Mouse (Mus musculus) ES-Bruce4 (cell line): ENCODE data around the gene Grm1. TPM values are rescaled to one million over a fixed set of nuclear protein-coding genes. Genes with fewer than 3 reads are reported as not detected.

Source experiments
- H3K27ac ChIP-seq: 2 replicates; pipeline ENCODE4 v1.5.1; 2012; ENCODE audit warnings: low read length, inconsistent platforms; ENCODE audit not compliant: insufficient read depth
- H3K27me3 ChIP-seq: 2 replicates; pipeline ENCODE4 v1.6.1; 2012; ENCODE audit warnings: mild to moderate bottlenecking, low read length, inconsistent platforms; ENCODE audit not compliant: control insufficient read depth, poor library complexity, insufficient read depth, severe bottlenecking
- H3K36me3 ChIP-seq: 2 replicates; pipeline ENCODE4 v1.6.1; 2012; ENCODE audit warnings: inconsistent platforms, mild to moderate bottlenecking, low read length, moderate library complexity; ENCODE audit not compliant: control insufficient read depth, poor library complexity, insufficient read depth, severe bottlenecking
- H3K4me1 ChIP-seq: one replicate; pipeline ENCODE4 v1.8.1; 2011; ENCODE audit warnings: low read length; ENCODE audit not compliant: control insufficient read depth, insufficient read depth
- H3K4me3 ChIP-seq: 2 replicates; pipeline ENCODE4 v1.5.1; 2011; ENCODE audit warnings: low read depth, mild to moderate bottlenecking, low read length
- H3K9ac ChIP-seq: 2 replicates; pipeline ENCODE4 v1.6.1; 2012; ENCODE audit warnings: low read depth, mild to moderate bottlenecking, inconsistent platforms; ENCODE audit not compliant: poor library complexity, severe bottlenecking
- H3K9me3 ChIP-seq: replicated peaks from 2 replicates; pipeline ENCODE4 v1.6.1; 2012; ENCODE audit warnings: mild to moderate bottlenecking, low read length, inconsistent platforms; ENCODE audit not compliant: control insufficient read depth, poor library complexity, insufficient read depth, severe bottlenecking
- CTCF ChIP-seq: IDR thresholded peaks from one replicate; pipeline ENCODE4 v1.8.1; 2011; ENCODE audit warnings: low read depth, low read length
- EP300 ChIP-seq: IDR thresholded peaks from 2 replicates; pipeline ENCODE4 v1.6.1; 2011; ENCODE audit warnings: low read depth, low read length; ENCODE audit not compliant: insufficient read depth
- POLR2A ChIP-seq: IDR thresholded peaks from one replicate; pipeline ENCODE4 v1.8.1; 2011; ENCODE audit warnings: low read length; ENCODE audit not compliant: insufficient read depth
- polyA plus RNA-seq: library from polyadenylated mRNA; stranded (reverse); fragments of >200 nt; gene quantifications from 2 replicates; pipeline ENCODE4 v1.2.4, GENCODE M21; 2011; ENCODE audit warnings: low read depth; ENCODE audit not compliant: missing spikeins, insufficient read depth, insufficient read length

Grm1 gene
- polyA plus RNA-seq, 1 experiment = not detected

- Histone ChIP-seq H3K4me3 (no peak overlapping the region), H3K9ac (no peak overlapping the region), H3K4me1 (no peaks in the 10 kb centered on the region), H3K27me3 (no peaks in the 10 kb centered on the region), H3K36me3 (no peaks in the 10 kb centered on the region), H3K27ac (no peak overlapping the region), H3K9me3 (no peaks in the 10 kb centered on the region)
- TF ChIP-seq POLR2A (no peak), CTCF (no peak), EP300 (no peak)
Measured at GRCm38 (mm10) chr10:10785122-10785521, 297.0 kb downstream of the Grm1 start.

- H3K4me3 ChIP-seq = no peak overlapping the region
- no peak overlapping the region for H3K27ac ChIP-seq
- H3K27me3 ChIP-seq = no peaks in the 10 kb centered on the region
- TF ChIP-seq POLR2A (no peak), EP300 (no peak), CTCF (no peak)
- no peaks in the 10 kb centered on the region for H3K4me1 ChIP-seq
- no peak overlapping the region for H3K9ac ChIP-seq
- H3K36me3 ChIP-seq = no peaks in the 10 kb centered on the region
- no peaks in the 10 kb centered on the region for H3K9me3 ChIP-seq
Measured at GRCm38 (mm10) chr10:10774827-10775226, 307.3 kb downstream of the Grm1 start.

- TF ChIP-seq CTCF (no peak), EP300 (no peak), POLR2A (no peak)
- H3K27ac ChIP-seq = no peak overlapping the region
- H3K4me1 ChIP-seq = no peaks in the 10 kb centered on the region
- no peaks in the 10 kb centered on the region for H3K9me3 ChIP-seq
- no peak overlapping the region for H3K4me3 ChIP-seq
- H3K9ac ChIP-seq = no peak overlapping the region
- no peaks in the 10 kb centered on the region for H3K36me3 ChIP-seq
- no peaks in the 10 kb centered on the region for H3K27me3 ChIP-seq
Measured at GRCm38 (mm10) chr10:10763015-10763414, 319.1 kb downstream of the Grm1 start.

GRCm38 (mm10) chr10:10761274-10761673 lies 320.9 kb downstream of the Grm1 start:
- no peaks in the 10 kb centered on the region for H3K4me1 ChIP-seq
- H3K27ac ChIP-seq = no peak overlapping the region
- no peaks in the 10 kb centered on the region for H3K36me3 ChIP-seq
- no peaks in the 10 kb centered on the region for H3K9me3 ChIP-seq
- no peak overlapping the region for H3K9ac ChIP-seq
- TF ChIP-seq POLR2A (no peak), EP300 (no peak), CTCF (no peak)
- H3K27me3 ChIP-seq = no peaks in the 10 kb centered on the region
- H3K4me3 ChIP-seq = no peak overlapping the region

GRCm38 (mm10) chr10:10760801-10761200 lies 321.4 kb downstream of the Grm1 start:
- TF ChIP-seq EP300 (no peak), POLR2A (no peak), CTCF (no peak)
- Histone ChIP-seq H3K36me3 (no peaks in the 10 kb centered on the region), H3K27me3 (no peaks in the 10 kb centered on the region), H3K27ac (no peak overlapping the region), H3K9ac (no peak overlapping the region), H3K4me1 (no peaks in the 10 kb centered on the region), H3K9me3 (no peaks in the 10 kb centered on the region), H3K4me3 (no peak overlapping the region)

- no peak overlapping the region for H3K9ac ChIP-seq
- no peaks in the 10 kb centered on the region for H3K27me3 ChIP-seq
- H3K9me3 ChIP-seq = no peaks in the 10 kb centered on the region
- no peaks in the 10 kb centered on the region for H3K4me1 ChIP-seq
- no peaks in the 10 kb centered on the region for H3K36me3 ChIP-seq
- no peak overlapping the region for H3K27ac ChIP-seq
- no peak overlapping the region for H3K4me3 ChIP-seq
- no peak for TF ChIP-seq EP300
- no peak for TF ChIP-seq CTCF
- TF ChIP-seq POLR2A = no peak
Measured at GRCm38 (mm10) chr10:10751033-10751432, 331.1 kb downstream of the Grm1 start.
